Mouse (Mus musculus) spleen, adult 2 months (tissue): ENCODE results near the gene Ret.

Experiments
- CTCF ChIP-seq: fragments of 200-500 bp; IDR thresholded peaks from 2 replicates; pipeline ENCODE4 v1.5.1; 2011; ENCODE audit warnings: mild to moderate bottlenecking, inconsistent platforms; ENCODE audit not compliant: insufficient read depth, insufficient read length, insufficient replicate concordance; ENCODE audit errors: extremely low read depth
- POLR2A ChIP-seq: fragments of 200-500 bp; IDR thresholded peaks from 2 replicates; pipeline ENCODE4 v1.6.1; 2011; ENCODE audit warnings: low read depth, low read length, inconsistent platforms

- TF ChIP-seq CTCF (no peak), POLR2A (peak; percentile 42; the same call in 1 of the 2 replicates)
Measured at GRCm38 (mm10) chr6:118138731-118139709, 58.5 kb downstream of the Ret start, which contains the start of gene Csgalnact2.
